Mouse (Mus musculus): ENCODE data around the gene Nufip2. TPM values are rescaled to one million over a fixed set of nuclear protein-coding genes. Genes with fewer than 3 reads are reported as not detected.

Nufip2 gene
- polyA plus RNA-seq, 1 experiment from 2014 or later, result 3.4 TPM

DNA sequence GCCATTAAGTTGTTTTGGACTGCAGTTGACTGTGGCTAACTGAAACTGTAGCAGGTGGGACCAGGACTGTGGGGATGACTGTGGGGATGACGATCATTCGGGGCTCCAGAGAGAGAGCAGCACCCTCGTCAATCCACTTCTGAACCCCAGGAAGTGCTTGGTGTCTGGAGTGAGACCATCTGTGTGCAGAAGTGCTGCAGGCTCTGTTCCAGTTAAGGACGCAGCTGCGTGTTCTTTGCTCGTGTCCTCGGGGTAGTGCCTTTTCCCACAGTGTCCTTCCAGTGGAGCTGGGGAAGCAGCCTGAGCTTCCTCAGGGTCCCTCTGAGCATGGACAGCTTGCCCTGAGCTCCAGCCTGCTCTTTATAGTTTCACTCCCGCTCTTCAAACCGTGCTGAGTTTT is 104.3 kb downstream of the Nufip2 start:
- Histone ChIP-seq H3K36me3 (no peaks in the 10 kb centered on the region), H3K27me3 (replicated peaks) (no peaks in the 10 kb centered on the region), H3K4me1 (peaks cover 60% of the 10 kb centered on the region), H3K9me3 (replicated peaks) (no peaks in the 10 kb centered on the region), H3K4me2 (no peak overlapping the region), H3K9ac (replicated peaks) (no peak overlapping the region), H3K4me3 (replicated peaks) (no peak overlapping the region), H3K27ac (replicated peaks) (peak overlapping the region; percentile 42)
- ATAC-seq (ENCODE audit: low FRiP score), result no peak
- WGBS, result 31% methylated on average over 9 of the region's 9 CpGs

DNA sequence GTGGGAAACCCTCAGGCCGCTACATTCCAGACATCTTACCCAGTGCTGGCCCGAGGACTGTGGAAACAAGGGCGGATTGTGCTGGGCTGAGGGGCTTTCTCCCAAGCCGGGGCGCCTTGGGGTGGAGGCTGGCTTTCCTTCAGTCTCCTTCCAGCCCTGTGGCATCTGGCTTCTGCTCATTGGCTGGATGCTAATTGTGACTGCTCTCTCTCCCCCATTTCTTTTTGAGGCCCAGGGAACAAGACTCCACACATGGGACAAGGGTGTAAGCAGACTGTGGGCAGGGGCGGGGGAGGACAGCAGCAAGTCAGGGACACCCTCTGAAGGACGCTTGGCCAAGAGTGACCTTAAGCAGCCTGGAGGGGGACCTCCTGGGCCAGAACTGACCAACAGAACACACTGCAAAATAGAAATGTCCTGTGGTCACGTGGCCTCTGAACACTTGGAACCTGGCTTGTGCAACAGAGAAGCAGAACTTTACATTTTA is 105.3 kb downstream of the Nufip2 start:
- no peaks in the 10 kb centered on the region for H3K36me3 ChIP-seq
- no peaks in the 10 kb centered on the region for H3K9me3 ChIP-seq (replicated peaks)
- peaks cover 50% of the 10 kb centered on the region for H3K4me1 ChIP-seq
- no peaks in the 10 kb centered on the region for H3K27me3 ChIP-seq (replicated peaks)
- no peak overlapping the region for H3K4me3 ChIP-seq (replicated peaks)
- no peak for ATAC-seq (ENCODE audit: low FRiP score)
- 39% methylated on average over 8 of the region's 8 CpGs for WGBS
- peak overlapping the region; percentile 42 for H3K27ac ChIP-seq (replicated peaks)
- H3K9ac ChIP-seq (replicated peaks), result 0 out of 2 replicates have a peak overlapping the region, but pooled peaks have one; percentile 21
- no peak overlapping the region for H3K4me2 ChIP-seq

Other genes starting within 250 kb of the Nufip2 start
- 1.3 and 1.5 TPM in 2 replicates for gene Coro6, start 223.7 kb upstream of the Nufip2 start, polyA plus RNA-seq (2015; fragmentation: Nextera tagmentation; extraction: Ambion mirVana)
- gene Ankrd13b, start 196.5 kb upstream of the Nufip2 start, polyA plus RNA-seq (2015; fragmentation: Nextera tagmentation; extraction: Ambion mirVana), result 31.5 and 41.3 TPM in 2 replicates
- gene Git1, start 192.6 kb upstream of the Nufip2 start, polyA plus RNA-seq (2015; fragmentation: Nextera tagmentation; extraction: Ambion mirVana), result 13.9 and 14.0 TPM in 2 replicates
- 2.1 and 3.4 TPM in 2 replicates for gene Abhd15, start 171.0 kb upstream of the Nufip2 start, polyA plus RNA-seq (2015; fragmentation: Nextera tagmentation; extraction: Ambion mirVana)
- 15.3 and 20.3 TPM in 2 replicates for gene Trp53i13, start 170.2 kb upstream of the Nufip2 start, polyA plus RNA-seq (2015; fragmentation: Nextera tagmentation; extraction: Ambion mirVana)
- gene Gm10392, start 167.0 kb upstream of the Nufip2 start, polyA plus RNA-seq (2015; fragmentation: Nextera tagmentation; extraction: Ambion mirVana), result 0.15 and 0.40 TPM in 2 replicates
- gene Taok1, start 78.3 kb upstream of the Nufip2 start, polyA plus RNA-seq (2015; fragmentation: Nextera tagmentation; extraction: Ambion mirVana), result 17.3 and 18.7 TPM in 2 replicates
- gene Cryba1, start 39.1 kb downstream of the Nufip2 start, polyA plus RNA-seq (2015; fragmentation: Nextera tagmentation; extraction: Ambion mirVana), result 0.61 TPM in 1 of 2 replicates, not detected in the other
- 39.6 and 40.8 TPM in 2 replicates for gene Myo18a, start 77.1 kb downstream of the Nufip2 start, polyA plus RNA-seq (2015; fragmentation: Nextera tagmentation; extraction: Ambion mirVana)
- 1.5 and 1.8 TPM in 2 replicates for gene Gm10277, start 101.6 kb downstream of the Nufip2 start, polyA plus RNA-seq (2015; fragmentation: Nextera tagmentation; extraction: Ambion mirVana)
- gene Pipox, start 207.9 kb downstream of the Nufip2 start, polyA plus RNA-seq (2015; fragmentation: Nextera tagmentation; extraction: Ambion mirVana), result 5.4 and 5.5 TPM in 2 replicates
- gene Sez6, start 244.6 kb downstream of the Nufip2 start, polyA plus RNA-seq (2015; fragmentation: Nextera tagmentation; extraction: Ambion mirVana), result 101 and 123 TPM in 2 replicates